Mouse (Mus musculus) embryonic fibroblast, embryonic 13.5 days (primary cell): ENCODE data around the gene Hcfc1.

Experiments
- CTCF ChIP-seq: IDR thresholded peaks from 2 replicates; pipeline ENCODE4 v1.5.1; 2011; ENCODE audit warnings: mild to moderate bottlenecking, control low read depth, low read length, moderate library complexity, borderline replicate concordance; ENCODE audit not compliant: insufficient read depth
- POLR2A ChIP-seq: IDR thresholded peaks from 2 replicates; pipeline ENCODE4 v1.6.1; 2011; ENCODE audit warnings: low read depth, mild to moderate bottlenecking, control low read depth, low read length, moderate library complexity

GRCm38 (mm10) chrX:73921285-73921822 lies 44.8 kb downstream of the Hcfc1 start:
- TF ChIP-seq CTCF (no peak), POLR2A (no peak)
